Mouse (Mus musculus): Measurements from ENCODE around the gene Mob2. TPM values are rescaled to one million over a fixed set of nuclear protein-coding genes. Genes with fewer than 3 reads are reported as not detected.

Gene Mob2
- total RNA-seq, 2 experiments from 2014 or later: 45.2 to 58.8 TPM

DNA sequence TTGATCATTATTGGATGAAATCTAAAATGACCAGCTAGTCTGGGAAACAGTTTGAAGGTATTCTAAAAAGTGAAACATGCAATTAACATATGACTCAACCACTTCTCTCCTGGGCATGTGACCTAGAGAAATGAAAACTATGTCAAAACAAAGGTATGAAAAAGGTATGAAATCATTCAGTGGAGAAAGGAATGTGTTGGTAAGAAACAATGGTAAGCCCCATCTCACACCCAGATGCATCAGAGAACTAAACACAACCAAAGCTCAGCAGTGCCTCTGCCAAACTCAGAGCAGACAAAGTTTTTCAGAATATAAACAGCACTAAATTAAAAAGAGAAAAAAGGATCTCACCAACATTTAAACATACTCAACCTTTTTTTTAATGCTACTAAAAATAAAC, 30.8 kb downstream of the Mob2 start:
- DNase-seq (ENCODE audit: low spot score in 2 of 2): no peak

DNA sequence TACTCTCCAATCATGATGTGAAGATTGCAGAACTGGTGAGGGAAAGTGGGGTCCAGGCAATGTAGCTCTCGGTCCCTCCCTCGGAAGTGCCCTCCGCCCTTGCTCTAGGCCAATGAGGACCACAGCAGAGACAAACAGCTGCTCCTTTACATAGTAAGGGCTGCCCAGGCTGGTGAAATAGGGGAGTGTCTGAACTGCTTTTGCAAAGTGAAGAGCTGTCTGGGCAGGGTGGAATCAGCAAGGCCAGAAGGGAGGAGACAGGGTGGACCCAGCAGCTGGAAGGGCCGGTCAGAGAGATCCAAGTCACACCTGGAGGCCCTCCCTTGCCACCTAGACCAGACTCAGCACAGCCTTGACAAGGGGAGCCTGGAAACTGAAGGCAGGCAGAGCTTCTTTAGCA, 34.9 kb downstream of the Mob2 start:
- DNase-seq (ENCODE audit: low spot score in 2 of 2): no peak

DNA sequence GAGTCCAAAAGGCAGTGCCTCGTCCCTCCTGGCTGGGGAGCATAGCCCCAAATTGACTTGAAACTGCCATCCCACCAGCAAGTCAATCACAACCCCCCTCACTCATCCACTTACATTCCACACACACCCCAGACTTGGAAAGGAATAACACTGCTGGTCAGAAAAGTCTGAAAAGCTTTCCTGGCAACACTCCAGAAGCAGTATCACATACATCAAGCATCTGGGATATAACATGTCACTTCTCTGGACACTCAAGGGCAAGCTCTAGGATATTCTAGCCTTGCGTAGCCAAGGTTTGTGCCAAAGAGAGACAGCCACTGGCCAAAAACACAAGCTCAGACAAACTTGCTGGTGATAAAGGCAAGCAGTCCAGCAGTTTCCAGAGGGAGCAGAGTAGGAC, 35.7 kb downstream of the Mob2 start:
- DNase-seq (ENCODE audit: low spot score in 2 of 2): no peak

DNA sequence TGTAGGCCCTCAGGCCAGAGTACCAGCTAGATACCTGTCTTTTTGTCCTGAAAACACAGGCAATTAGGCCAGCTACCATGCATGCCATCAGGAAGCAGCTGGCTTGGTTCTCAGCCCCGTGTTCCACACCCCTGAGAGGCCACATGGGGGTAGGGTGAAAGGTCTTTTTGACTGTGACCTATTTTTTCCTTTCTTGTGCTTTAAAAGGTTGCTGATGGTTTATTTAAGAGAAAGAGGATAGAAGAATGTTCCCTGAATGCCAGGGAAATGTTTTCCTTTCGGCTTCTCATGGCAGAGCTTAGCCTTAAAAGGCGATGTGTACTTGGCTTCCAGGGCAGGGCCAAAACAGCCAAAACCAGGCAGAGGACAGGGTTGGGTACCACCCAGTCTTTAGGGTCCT, 40.0 kb downstream of the Mob2 start:
- DNase-seq (ENCODE audit: low spot score in 2 of 2): no peak

DNA sequence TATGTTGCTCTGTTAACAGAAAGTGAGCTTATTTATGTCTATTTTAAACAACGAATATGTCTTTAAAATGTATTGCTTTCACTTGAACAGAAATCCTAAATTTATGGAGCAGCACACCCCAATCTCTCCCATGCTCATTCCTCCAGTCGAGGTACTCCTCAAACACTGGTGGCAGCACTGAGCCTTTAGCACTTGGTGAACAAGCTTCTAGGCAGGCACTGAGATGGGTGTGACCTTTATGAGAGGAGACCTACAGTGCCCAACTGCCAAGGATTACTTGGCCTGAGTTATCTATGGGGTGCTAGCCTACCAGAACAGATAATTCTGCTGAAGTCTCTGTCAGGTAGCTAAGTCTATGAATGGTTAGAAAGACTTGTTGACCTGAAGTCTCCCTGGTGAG, 41.2 kb downstream of the Mob2 start:
- DNase-seq (ENCODE audit: low spot score in 2 of 2): no peak

DNA sequence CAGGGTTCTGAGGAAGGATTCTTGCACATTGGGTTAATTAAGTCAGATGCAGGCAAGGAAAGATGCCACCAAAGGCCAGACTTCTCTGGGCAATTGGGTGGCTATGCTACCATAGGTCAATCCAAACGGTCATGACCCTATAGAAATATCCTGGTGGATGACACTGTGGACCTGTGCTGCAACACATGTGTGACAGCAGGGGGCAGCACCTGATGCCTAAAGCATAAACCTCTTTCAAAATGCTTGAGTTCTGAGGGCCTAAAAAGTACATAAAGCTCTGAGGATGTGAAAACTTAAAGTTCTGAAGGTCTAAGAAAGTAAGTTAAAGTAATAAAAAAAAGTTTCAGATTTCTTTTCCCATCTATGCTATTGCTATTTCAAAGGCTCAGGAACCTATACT, 44.3 kb downstream of the Mob2 start:
- peak; percentile 31 to 55 for DNase-seq (ENCODE audit: low spot score in 2 of 2)

DNA sequence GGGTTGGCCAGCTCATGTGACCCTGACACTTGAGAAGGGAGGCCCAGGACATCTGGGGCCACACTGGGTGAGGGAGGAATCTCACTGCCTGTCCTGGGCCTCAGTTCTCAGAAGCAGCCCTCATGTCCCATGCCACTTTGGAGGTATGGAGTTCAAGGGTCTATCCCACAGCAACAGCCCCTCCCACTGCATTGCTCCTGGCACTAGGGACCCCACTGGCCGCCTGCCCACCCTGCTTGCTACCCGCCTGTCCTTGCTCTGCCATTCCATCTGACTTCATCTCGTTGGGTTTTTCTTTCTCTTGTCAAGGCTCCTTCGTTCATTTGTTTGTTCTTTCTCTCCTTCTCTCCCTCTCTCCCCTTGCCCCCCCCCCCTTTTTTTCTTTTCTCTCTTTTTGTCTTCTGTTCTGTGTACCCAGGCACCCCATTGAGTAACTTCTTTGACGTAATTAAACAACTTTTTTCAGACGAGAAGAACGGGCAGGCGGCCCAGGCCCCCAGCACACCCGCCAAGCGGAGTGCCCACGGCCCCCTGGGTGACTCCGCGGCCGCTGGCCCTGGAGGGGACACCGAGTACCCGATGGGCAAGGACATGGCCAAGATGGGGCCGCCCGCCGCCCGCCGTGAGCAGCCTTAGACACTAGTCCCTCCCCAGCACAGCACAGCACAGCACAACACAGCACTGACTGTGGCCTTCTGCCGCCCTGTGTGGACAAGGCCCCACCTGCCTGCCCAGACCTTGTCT, 59.1 kb downstream of the Mob2 start:
- no peak for DNase-seq (ENCODE audit: low spot score in 2 of 2)

DNA sequence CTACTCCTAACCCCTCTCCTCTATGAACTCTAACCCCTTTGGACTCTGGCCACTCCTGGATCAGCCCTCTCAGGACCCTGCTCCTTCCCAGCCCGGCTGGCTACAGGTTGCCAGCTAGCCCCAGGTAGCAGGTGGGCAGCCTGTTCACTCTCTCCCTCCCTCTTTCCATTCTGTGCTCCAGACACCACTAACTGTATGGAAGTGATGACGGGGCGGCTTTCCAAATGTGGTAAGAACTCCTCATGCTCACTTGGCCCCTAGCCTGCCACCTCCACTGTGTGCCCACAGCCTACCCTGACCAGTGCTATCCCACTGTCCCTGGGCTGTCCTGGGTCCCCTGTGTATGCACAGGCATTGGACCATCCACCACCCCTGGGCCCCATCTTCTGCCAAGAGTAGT, 60.2 kb downstream of the Mob2 start:
- DNase-seq (ENCODE audit: low spot score in 2 of 2): no peak

DNA sequence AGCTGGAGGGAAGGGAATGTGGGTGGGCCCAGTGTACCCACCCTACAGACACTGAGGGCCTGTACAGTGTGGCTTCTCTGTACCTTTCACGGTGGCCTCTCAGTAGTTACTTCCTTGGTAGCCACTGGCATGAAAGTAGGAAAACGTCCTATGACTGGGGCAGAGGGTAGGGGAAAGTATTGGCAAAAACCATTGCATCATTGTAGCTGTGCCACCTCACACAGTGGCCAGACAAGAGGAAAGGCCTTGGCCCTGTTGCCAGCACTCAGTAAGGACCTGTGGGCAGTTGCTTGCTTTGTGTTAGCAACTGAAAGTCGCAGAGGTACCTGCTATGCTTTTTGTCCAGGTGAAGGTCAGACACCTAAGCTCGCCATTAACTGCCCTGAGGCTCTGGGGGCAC, 66.7 kb downstream of the Mob2 start:
- DNase-seq (ENCODE audit: low spot score in 2 of 2): no peak

DNA sequence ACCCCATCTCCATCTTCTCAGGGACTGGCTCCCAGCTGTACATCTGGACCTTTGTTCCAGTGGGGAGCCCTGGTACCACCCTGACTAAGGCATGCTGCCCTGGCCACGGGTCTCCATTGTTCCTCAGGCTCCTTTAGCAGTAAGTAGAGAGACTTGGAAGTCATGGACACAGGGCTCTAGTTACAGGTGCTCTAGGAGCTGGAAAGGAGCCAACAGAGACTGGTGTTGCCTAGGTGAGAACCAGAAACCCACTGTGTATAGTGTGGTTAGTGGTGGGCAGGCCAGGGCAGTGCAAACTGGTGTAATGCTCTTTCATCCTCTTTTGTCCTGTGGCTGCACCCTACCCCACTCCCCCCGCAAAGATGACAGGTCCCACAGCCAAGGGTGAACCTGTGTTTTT, 69.7 kb downstream of the Mob2 start:
- DNase-seq (ENCODE audit: low spot score in 2 of 2): no peak

DNA sequence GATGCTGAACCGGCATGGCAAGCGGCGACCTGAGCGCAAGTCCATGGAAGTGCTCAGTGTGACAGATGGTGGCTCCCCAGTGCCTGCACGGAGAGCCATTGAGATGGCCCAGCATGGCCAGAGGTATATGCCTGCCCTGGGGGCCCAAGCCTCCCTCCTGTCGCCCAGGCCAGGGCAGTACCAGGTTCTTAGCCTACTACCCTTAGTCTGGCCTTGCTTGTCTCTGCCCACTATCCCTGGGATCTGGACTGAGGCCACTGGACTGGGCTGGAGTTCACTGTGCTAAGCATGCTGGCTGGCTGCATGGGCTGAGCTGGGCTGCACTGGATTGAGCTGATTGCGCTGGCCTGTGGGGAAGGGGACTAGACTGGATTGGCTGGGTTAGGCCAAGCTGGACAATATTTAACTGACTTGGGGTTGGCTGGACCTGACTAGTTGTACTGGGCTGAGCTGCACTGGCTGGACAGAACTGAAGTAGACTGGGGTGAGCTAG, 72.5 kb downstream of the Mob2 start:
- DNase-seq (ENCODE audit: low spot score in 2 of 2): no peak

DNA sequence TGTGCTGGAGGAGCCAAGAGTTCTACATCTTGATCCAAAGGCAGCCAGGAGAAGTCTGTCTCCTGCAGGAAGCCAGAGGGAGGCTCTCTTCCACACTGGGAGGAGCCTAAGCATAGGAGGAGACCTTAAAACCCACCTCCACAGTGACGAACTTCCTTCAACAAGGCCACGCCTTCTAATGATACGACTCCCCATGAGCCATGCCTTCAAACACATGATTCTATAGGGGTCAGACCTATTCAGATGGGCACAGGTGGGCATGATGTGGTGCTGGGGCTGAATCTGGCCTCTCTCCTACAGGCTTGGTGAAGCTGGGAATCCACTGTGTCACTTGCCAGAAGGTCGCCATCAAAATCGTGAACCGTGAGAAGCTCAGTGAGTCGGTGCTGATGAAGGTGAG, 79.6 kb downstream of the Mob2 start:
- DNase-seq (ENCODE audit: low spot score in 2 of 2): no peak

DNA sequence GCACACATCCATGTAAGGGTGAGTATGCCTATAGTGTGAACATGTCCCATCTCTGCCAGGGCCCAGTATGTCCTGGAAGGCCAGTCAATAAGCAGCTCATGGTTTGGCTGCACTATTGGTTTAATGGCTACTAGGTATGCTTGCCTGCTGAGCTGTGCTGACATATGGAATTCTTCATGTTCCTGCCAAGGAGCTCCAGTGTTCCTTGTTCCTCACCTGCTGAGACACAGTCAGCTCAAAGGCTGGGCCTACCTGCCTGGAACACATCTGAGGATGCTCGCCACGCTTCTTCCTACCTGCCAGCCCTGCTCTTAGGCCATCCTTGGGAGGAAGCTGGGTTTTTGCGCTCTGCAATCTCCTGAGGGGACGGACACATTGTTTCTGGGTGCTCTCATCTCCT, 81.6 kb downstream of the Mob2 start:
- no peak for DNase-seq (ENCODE audit: low spot score in 2 of 2)

DNA sequence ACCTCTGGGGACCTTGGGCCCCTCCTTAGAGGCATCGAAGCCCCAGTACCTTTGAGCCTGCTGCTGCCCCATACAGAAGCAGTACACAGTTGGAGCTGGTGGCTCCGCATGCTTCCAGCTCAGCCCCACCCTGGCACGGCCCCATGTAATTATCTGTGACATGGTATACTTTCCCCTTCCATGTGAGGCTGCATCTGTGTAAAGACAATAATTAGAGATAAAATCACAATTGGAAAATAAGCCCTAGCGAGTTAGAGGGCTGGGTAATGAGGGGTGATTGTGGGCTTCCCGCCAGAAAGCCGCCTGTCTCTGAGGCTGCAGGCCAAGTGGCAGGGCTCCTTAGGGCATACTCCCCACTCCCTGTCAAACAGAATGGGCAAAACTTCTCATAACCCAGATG, 82.9 kb downstream of the Mob2 start:
- no peak for DNase-seq (ENCODE audit: low spot score in 2 of 2)

DNA sequence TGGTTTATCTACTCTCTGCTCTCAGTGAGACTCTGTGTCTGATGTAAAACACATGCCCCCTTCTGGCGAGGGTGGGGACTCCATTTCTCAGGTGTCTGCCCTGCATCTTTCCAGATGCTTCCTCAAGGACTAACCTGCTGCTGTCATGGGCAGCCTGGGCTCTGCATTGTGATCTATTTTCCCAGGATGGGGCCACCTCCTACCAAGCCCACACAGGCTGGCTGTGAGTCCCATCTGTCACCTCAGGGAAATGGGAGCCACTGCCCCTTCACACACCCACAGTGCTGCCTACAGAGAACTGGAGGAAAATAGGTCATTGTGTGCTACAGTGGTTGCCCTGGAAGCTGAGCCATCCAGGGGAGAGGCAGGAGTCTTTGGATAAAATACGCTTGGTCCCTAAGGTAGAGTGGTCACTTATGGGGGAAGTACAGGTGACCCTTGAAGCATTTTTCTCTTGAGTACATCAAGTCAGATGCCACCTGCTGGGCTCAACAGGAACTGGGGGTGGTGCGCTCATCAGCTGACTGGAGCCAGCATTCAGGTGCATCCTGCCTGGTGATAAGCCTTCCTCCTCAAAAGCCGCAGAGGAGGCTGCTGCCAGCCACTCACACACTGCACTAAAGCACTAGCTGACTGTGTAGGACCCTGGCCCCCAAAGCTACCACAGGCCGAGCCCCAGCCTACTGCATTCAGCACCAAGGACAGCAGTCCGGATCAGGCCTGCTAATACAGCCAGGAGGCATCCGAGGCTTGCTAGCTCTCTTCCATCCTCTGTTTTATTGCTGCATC, 87.8 kb downstream of the Mob2 start:
- no peak for DNase-seq (ENCODE audit: low spot score in 2 of 2)

DNA sequence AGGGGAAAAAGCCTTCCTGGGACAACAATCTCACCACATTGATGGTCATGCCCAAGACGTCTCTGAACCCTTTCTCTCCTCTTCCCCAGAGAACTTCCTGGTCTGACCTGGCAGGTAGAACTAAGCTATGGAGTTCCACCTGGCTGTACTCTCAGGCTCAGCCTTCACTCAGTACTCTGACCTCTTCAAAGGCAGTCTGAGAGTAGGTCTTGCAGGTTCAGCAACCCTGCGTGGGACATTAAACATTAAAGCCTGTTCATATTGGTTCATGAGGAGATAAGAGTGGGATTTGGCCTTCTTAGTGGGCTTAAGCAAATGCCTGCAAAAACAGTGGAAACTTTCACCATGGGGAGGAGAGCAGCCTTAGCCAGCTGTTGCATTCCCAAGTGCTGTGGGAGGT, 94.6 kb downstream of the Mob2 start:
- no peak for DNase-seq (ENCODE audit: low spot score in 2 of 2)

DNA sequence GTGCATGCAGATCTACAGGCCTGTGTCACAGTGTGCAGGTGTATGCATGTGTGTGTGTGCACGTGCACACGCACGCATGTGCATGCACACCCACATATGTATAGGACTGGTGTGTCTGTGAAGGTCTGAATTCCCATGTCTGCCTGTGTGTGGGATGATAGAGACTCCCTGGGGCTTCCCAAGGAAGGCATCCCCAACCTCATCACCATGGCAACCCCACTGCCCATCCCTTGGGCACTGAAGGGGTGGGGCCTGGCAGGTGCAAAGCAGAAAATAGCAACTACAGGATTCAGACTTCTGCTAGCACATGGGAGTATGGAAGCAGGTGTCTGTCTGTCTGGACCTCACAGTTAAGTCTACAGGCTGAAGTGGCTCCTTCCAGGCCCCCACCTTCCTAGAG, 98.3 kb downstream of the Mob2 start:
- DNase-seq (ENCODE audit: low spot score in 2 of 2): no peak

DNA sequence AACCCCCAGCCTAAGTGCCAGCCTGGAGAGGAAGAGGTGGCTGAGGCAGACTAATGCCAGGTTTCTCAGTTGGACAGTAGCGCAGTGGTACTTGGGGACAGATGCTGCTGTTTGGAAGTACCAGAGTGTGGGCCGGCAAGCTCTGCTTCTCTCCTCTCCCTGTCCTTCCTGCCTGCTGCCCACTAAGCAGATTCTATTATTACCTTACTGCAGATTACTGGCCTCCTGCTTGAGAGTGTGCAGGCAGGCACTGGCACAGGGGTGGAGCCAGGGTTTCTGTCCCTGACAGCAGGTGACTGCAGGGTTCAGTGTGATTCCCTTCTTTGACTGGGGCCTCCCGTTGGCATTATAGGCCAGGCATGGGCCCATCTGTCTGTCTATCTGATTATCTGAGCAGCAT, 99.4 kb downstream of the Mob2 start:
- DNase-seq (ENCODE audit: low spot score in 2 of 2): no peak

DNA sequence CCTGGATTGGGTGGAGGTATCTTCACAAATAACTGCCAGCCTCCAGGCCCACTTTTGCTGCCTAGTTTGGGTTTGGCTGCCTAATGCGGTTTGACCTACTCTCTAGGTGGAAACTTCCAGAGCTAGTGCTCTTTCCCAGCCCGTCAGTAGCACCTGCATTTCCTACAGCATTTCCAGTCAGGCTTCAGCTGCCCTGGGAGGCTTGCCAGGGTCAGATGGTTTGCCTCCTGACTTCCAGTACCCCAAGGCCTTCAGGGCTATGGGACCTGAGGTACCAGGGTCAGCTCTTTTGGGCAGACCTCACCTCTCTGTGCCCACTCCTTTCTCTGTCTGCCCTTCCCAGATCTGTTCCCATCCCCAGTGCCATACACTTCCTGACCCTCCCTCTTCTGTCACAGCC, 99.9 kb downstream of the Mob2 start:
- no peak for DNase-seq (ENCODE audit: low spot score in 2 of 2)

DNA sequence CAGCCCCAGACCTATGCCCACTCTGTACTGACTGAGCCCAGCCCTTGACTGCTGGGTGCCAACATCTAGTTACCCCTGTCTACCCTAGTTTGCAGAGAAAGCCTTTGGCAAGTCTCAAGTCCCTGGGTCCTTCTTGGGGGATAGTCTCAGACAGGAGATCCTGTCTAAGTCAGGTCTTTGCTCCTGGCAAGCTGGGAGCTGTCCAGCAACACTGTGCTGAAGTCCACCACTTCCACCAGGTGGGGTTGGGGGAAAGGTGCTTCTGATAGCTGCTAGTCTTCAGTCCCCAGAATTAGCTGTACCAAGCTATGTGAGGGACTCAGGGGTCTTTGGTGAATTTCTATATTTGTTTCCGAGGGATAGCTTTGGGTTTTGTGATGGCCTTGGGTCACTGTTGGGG, 101.7 kb downstream of the Mob2 start:
- DNase-seq (ENCODE audit: low spot score in 2 of 2): no peak

All from adrenal gland, adult 18-20 months (tissue).